Mouse (Mus musculus): Measurements from ENCODE around the gene Rad23b.

GRCm38 (mm10) chr4:55338905-55339304 is 10.9 kb upstream of the Rad23b start:
- TF ChIP-seq CTCF (IDR thresholded peaks at IDR 0.05; ENCODE audit: low read depth, low read length): no peak
- TF ChIP-seq POLR2A (IDR thresholded peaks at IDR 0.05; ENCODE audit: extremely low read depth, insufficient read depth, low read length): no peak

All from liver, adult 2 months (tissue).